Mouse (Mus musculus) induced T-regulatory cell, adult 2 months (primary cell): ENCODE measurements at regions not wholly inside any gene's neighbourhood (a gene's known extent, or its start where the extent isn't known, plus 50 kb on each side); places are given as distances from the start of the nearest gene placed in this dataset.

ENCODE experiments used
- DNase-seq: peaks from one replicate; pipeline ENCODE4 v3.0.0-alpha.2; 2012; ENCODE audit warnings: low read depth

DNA sequence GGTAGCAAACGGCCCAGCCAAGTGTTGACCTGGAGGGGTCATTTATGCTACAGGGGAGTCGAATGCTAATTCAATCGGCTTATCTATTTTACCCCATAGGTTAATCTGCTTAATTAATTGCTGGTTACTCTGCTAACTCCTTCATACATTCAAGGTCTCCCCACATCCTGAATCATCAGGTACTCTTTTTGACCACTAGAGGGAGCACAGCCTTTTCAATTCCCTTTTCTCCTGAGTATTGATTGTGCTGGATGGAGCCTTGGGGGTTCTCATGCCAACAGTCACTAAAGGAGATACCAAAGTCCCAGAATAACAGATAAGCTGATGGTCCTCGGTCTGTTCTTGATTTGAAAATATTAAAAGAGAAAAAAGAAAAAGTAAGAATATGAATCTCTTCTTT, 126.8 kb downstream of the Polr2m start:
- DNase-seq: peak; percentile 52

DNA sequence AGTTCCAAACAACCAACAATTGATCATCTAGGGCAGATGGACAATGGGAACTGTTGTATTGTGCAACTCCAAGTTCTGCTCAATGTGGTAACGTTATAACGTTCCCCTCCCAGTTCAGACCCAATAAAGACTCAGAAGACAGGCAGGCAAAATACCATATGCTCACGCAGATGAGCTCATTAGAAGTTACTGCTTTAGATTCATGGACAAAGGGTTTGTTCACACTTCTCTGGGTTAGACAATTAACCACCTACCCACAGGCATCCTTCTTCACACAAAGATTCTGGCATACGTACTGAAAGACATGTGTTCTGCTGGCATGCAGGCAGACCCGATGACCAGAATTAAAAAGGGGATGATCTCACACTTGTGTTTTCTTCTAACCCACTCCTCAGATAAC, 130.0 kb downstream of the Polr2m start:
- DNase-seq: no peak
